Mouse (Mus musculus): ENCODE data around the gene Ddn. TPM values are rescaled to one million over a fixed set of nuclear protein-coding genes. Genes with fewer than 3 reads are reported as not detected.

Gene Ddn
- polyA plus RNA-seq, 1 experiment from 2014 or later, result not detected

GRCm38 (mm10) chr15:98778806-98779205, 30.5 kb downstream of the Ddn start:
- Histone ChIP-seq H3K4me3 (peak overlapping the region; percentile 40; the same call in 1 of the 2 replicates), H3K4me1 (peaks cover 50% of the 10 kb centered on the region), H3K9ac (0 out of 2 replicates have a peak overlapping the region, but pooled peaks have one; percentile 61), H3K36me3 (no peaks in the 10 kb centered on the region), H3K9me3 (no peaks in the 10 kb centered on the region), H3K4me2 (peak overlapping the region; percentile 56), H3K27ac (no peak overlapping the region), H3K27me3 (peaks cover 93% of the 10 kb centered on the region)
- WGBS, result 2% methylated on average over 10 of the region's 11 CpGs
- ATAC-seq (ENCODE audit: insufficient number of reproducible peaks, insufficient read depth, low FRiP score, low TSS enrichment, low read depth), result no peak

- H3K4me3 ChIP-seq, result peak overlapping the region; percentile 40
- WGBS, result under 1% methylated on average over 25 of the region's 25 CpGs
- H3K27me3 ChIP-seq, result peaks cover 97% of the 10 kb centered on the region
- ATAC-seq (ENCODE audit: insufficient number of reproducible peaks, insufficient read depth, low FRiP score, low TSS enrichment, low read depth), result no peak
- no peaks in the 10 kb centered on the region for H3K9me3 ChIP-seq
- H3K27ac ChIP-seq, result no peak overlapping the region
- H3K4me2 ChIP-seq, result peak overlapping the region; percentile 56
- H3K4me1 ChIP-seq, result peaks cover 50% of the 10 kb centered on the region
- no peaks in the 10 kb centered on the region for H3K36me3 ChIP-seq
- H3K9ac ChIP-seq, result peak overlapping the region; percentile 61; the same call in 1 of the 2 replicates
Measured at GRCm38 (mm10) chr15:98778191-98778770, 31.0 kb downstream of the Ddn start.

- H3K4me2 ChIP-seq, result peak within 1 kb of the TSS; percentile 56
- H3K27me3 ChIP-seq, result peaks cover 99% of the 10 kb centered on the region
- no peak for ATAC-seq (ENCODE audit: insufficient number of reproducible peaks, insufficient read depth, low FRiP score, low TSS enrichment, low read depth)
- H3K9ac ChIP-seq, result peak within 1 kb of the TSS; percentile 61
- peaks cover 53% of the 10 kb centered on the region for H3K4me1 ChIP-seq
- under 1% methylated on average over 33 of the region's 33 CpGs for WGBS
- peak within 1 kb of the TSS; percentile 36; the same call in 1 of the 2 replicates for H3K27ac ChIP-seq
- H3K4me3 ChIP-seq, result peak within 1 kb of the TSS; percentile 40
- no peaks in the 10 kb centered on the region for H3K36me3 ChIP-seq
- no peaks in the 10 kb centered on the region for H3K9me3 ChIP-seq
Measured at GRCm38 (mm10) chr15:98777762-98778161, 31.5 kb downstream of the Ddn start, which contains the start of gene Wnt10b. Gene Wnt10b, minus strand, starts transcription at chr15:98778150.

GRCm38 (mm10) chr15:98777005-98777616, 32.2 kb downstream of the Ddn start:
- no peaks in the 10 kb centered on the region for H3K9me3 ChIP-seq
- no peaks in the 10 kb centered on the region for H3K36me3 ChIP-seq
- peak overlapping the region; percentile 40 for H3K4me3 ChIP-seq
- peak overlapping the region; percentile 61 for H3K9ac ChIP-seq
- under 1% methylated on average over 19 of the region's 19 CpGs for WGBS
- H3K4me1 ChIP-seq, result peaks cover 59% of the 10 kb centered on the region
- H3K4me2 ChIP-seq, result peak overlapping the region; percentile 56
- ATAC-seq (ENCODE audit: insufficient number of reproducible peaks, insufficient read depth, low FRiP score, low TSS enrichment, low read depth), result no peak
- H3K27ac ChIP-seq, result peak overlapping the region; percentile 36; the same call in 1 of the 2 replicates
- H3K27me3 ChIP-seq, result peaks cover 100% of the 10 kb centered on the region

- Histone ChIP-seq H3K4me1 (peaks cover 63% of the 10 kb centered on the region), H3K4me2 (peak overlapping the region; percentile 56), H3K36me3 (no peaks in the 10 kb centered on the region), H3K27me3 (peaks cover 100% of the 10 kb centered on the region), H3K9me3 (no peaks in the 10 kb centered on the region), H3K9ac (peak overlapping the region; percentile 59), H3K4me3 (peak overlapping the region; percentile 40), H3K27ac (peak overlapping the region; percentile 36)
- ATAC-seq (ENCODE audit: insufficient number of reproducible peaks, insufficient read depth, low FRiP score, low TSS enrichment, low read depth), result no peak
- under 1% methylated on average over 62 of the region's 62 CpGs for WGBS
Measured at GRCm38 (mm10) chr15:98776280-98777004, 32.8 kb downstream of the Ddn start.

- 0 out of 2 replicates have a peak, but pooled peaks have one; percentile 1 for ATAC-seq (ENCODE audit: insufficient number of reproducible peaks, insufficient read depth, low FRiP score, low TSS enrichment, low read depth)
- peak overlapping the region; percentile 16; the same call in 1 of the 2 replicates for H3K27ac ChIP-seq
- H3K4me2 ChIP-seq, result peak overlapping the region; percentile 56
- H3K27me3 ChIP-seq, result peaks cover 99% of the 10 kb centered on the region
- H3K9me3 ChIP-seq, result no peaks in the 10 kb centered on the region
- H3K4me1 ChIP-seq, result peaks cover 58% of the 10 kb centered on the region
- H3K9ac ChIP-seq, result no peak overlapping the region
- peak overlapping the region; percentile 40 for H3K4me3 ChIP-seq
- WGBS, result 3% methylated on average over 5 of the region's 5 CpGs
- no peaks in the 10 kb centered on the region for H3K36me3 ChIP-seq
Measured at GRCm38 (mm10) chr15:98775533-98775932, 33.8 kb downstream of the Ddn start.

GRCm38 (mm10) chr15:98774096-98774495, 35.2 kb downstream of the Ddn start:
- WGBS, result 9% methylated on average over 15 of the region's 15 CpGs
- Histone ChIP-seq H3K4me2 (peak overlapping the region; percentile 5; the same call in 1 of the 2 replicates), H3K36me3 (no peaks in the 10 kb centered on the region), H3K9me3 (no peaks in the 10 kb centered on the region), H3K4me1 (peaks cover 52% of the 10 kb centered on the region), H3K9ac (no peak overlapping the region), H3K4me3 (peak overlapping the region; percentile 2; the same call in 1 of the 2 replicates), H3K27me3 (peaks cover 99% of the 10 kb centered on the region), H3K27ac (no peak overlapping the region)
- no peak for ATAC-seq (ENCODE audit: insufficient number of reproducible peaks, insufficient read depth, low FRiP score, low TSS enrichment, low read depth)

- Histone ChIP-seq H3K27me3 (peaks cover 89% of the 10 kb centered on the region), H3K4me2 (peak overlapping the region; percentile 63), H3K4me1 (peaks cover 41% of the 10 kb centered on the region), H3K27ac (no peak overlapping the region; the same call in 1 of the 2 replicates), H3K9me3 (no peaks in the 10 kb centered on the region), H3K9ac (peak overlapping the region; percentile 59), H3K36me3 (no peaks in the 10 kb centered on the region), H3K4me3 (peak overlapping the region; percentile 36)
- WGBS, result 4% methylated on average over 36 of the region's 36 CpGs
- no peak for ATAC-seq (ENCODE audit: insufficient number of reproducible peaks, insufficient read depth, low FRiP score, low TSS enrichment, low read depth)
Measured at GRCm38 (mm10) chr15:98772511-98773211, 36.6 kb downstream of the Ddn start.

- peak overlapping the region; percentile 63 for H3K4me2 ChIP-seq
- peak overlapping the region; percentile 36 for H3K4me3 ChIP-seq
- peaks cover 34% of the 10 kb centered on the region for H3K4me1 ChIP-seq
- no peak for ATAC-seq (ENCODE audit: insufficient number of reproducible peaks, insufficient read depth, low FRiP score, low TSS enrichment, low read depth)
- no peaks in the 10 kb centered on the region for H3K36me3 ChIP-seq
- no peak overlapping the region; the same call in 1 of the 2 replicates for H3K9ac ChIP-seq
- H3K9me3 ChIP-seq, result no peaks in the 10 kb centered on the region
- peaks cover 82% of the 10 kb centered on the region for H3K27me3 ChIP-seq
- no peak overlapping the region for H3K27ac ChIP-seq
- WGBS, result 6% methylated on average over 12 of the region's 12 CpGs
Measured at GRCm38 (mm10) chr15:98771813-98772425, 37.4 kb downstream of the Ddn start.

GRCm38 (mm10) chr15:98768259-98768658, 41.0 kb downstream of the Ddn start:
- Histone ChIP-seq H3K27ac (no peak overlapping the region), H3K9ac (no peak overlapping the region), H3K4me3 (no peak overlapping the region), H3K4me1 (peaks cover 20% of the 10 kb centered on the region), H3K4me2 (no peak overlapping the region), H3K27me3 (peaks cover 62% of the 10 kb centered on the region), H3K9me3 (no peaks in the 10 kb centered on the region), H3K36me3 (no peaks in the 10 kb centered on the region)
- 22% methylated on average over 5 of the region's 5 CpGs for WGBS
- no peak for ATAC-seq (ENCODE audit: insufficient number of reproducible peaks, insufficient read depth, low FRiP score, low TSS enrichment, low read depth)

- ATAC-seq (ENCODE audit: insufficient number of reproducible peaks, insufficient read depth, low FRiP score, low TSS enrichment, low read depth), result no peak
- Histone ChIP-seq H3K27ac (no peak overlapping the region), H3K36me3 (no peaks in the 10 kb centered on the region), H3K9me3 (no peaks in the 10 kb centered on the region), H3K4me2 (no peak overlapping the region), H3K27me3 (peaks cover 39% of the 10 kb centered on the region), H3K4me3 (no peak overlapping the region), H3K9ac (no peak overlapping the region), H3K4me1 (peaks cover 20% of the 10 kb centered on the region)
- 65% methylated on average over 4 of the region's 4 CpGs for WGBS
Measured at GRCm38 (mm10) chr15:98765929-98766328, 43.4 kb downstream of the Ddn start.

All from embryonic facial prominence, embryonic 13.5 days (tissue).